Mouse (Mus musculus) monocyte, adult 5-6 weeks (primary cell): Measurements from ENCODE around the gene Rragd. TPM values are rescaled to one million over a fixed set of nuclear protein-coding genes. Genes with fewer than 3 reads are reported as not detected.

ENCODE experiments used
- ATAC-seq: fragments of 153-309, 156-312 bp; replicated peaks from 2 replicates; pipeline ENCODE4 v1.8.0; 2017; ENCODE audit warnings: mild to moderate bottlenecking; ENCODE audit not compliant: low TSS enrichment, insufficient number of reproducible peaks, severe bottlenecking, poor library complexity, low FRiP score
- total RNA-seq: library from RNA; stranded (forward); fragments of 200-1000, 200-491, 200-594 nt; gene quantifications from 3 replicates; pipeline ENCODE4 v1.2.3, GENCODE M21; 2017

Rragd gene
- total RNA-seq, 1 experiment from 2014 or later, result 0.29 TPM

- no peak for ATAC-seq
These were observed 87.5 kb downstream of the Rragd start for GRCm38 (mm10) chr4:33070326-33070725.

- ATAC-seq, result no peak
These were observed 88.5 kb downstream of the Rragd start for GRCm38 (mm10) chr4:33071337-33071736.

Other genes with a start within 250 kb of the Rragd start
- 65.1 to 76.3 TPM (median 70.7 TPM) in 3 replicates for gene Lyrm2, start 182.8 kb upstream of the Rragd start, total RNA-seq
- gene Ankrd6, start 32.2 kb upstream of the Rragd start, total RNA-seq, result not detected in 3 replicates
- 58.3 to 78.3 TPM (median 74.0 TPM) in 3 replicates for gene Ube2j1, start 48.4 kb downstream of the Rragd start, total RNA-seq
- 0.78 TPM in 1 of 3 replicates, not detected in the others for gene Gabrr2, start 80.0 kb downstream of the Rragd start, total RNA-seq
- not detected in 3 replicates for gene Gabrr1, start 149.5 kb downstream of the Rragd start, total RNA-seq
- not detected in 3 replicates for gene Pm20d2, start 206.7 kb downstream of the Rragd start, total RNA-seq
- gene Srsf12, start 226.0 kb downstream of the Rragd start, total RNA-seq, result not detected in 3 replicates